Mouse (Mus musculus): Measurements from ENCODE around the gene Slc34a1. TPM values are rescaled to one million over a fixed set of nuclear protein-coding genes. Genes with fewer than 3 reads are reported as not detected.

Slc34a1 gene
- total RNA-seq, 2 experiments from 2014 or later = not detected

DNA sequence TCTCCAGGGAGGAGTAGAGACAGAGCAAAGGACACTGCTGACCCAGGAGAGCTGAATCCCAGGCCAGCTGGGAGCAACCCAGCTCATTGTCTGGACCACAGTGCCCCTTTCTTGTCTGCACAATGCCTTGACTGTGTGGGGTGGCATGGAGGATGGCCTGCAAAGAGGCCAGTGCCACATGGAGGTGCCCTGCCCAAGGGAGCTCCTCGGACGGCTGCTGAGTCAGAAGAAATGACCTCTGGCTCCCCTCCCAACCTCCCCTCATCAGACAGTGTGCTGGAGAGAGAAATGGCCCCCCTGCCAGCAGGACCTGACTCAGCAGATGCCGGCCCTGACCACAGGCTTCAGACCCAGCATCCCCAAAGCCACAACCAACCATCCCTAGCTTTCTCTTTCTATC is 67.2 kb downstream of the Slc34a1 start:
- DNase-seq (ENCODE audit: low spot score) = no peak
- intact Hi-C loops (cut with DNase I) = no loop called here

Small RNA genes lying within 50 kb of the gene (microRNA-seq; reads per million reads assigned to microRNA genes)
- 1.7 reads per million for gene Mir6943

Other genes with a start within 250 kb of the Slc34a1 start
- under 1 TPM; 0.11 to 0.44 TPM for gene Fgfr4, start 245.5 kb upstream of the Slc34a1 start, total RNA-seq (2021)
- gene Nsd1, start 188.4 kb upstream of the Slc34a1 start, total RNA-seq (2021) = 10 to 100 TPM; 59.1 to 65.4 TPM
- 10 to 100 TPM; 49.8 to 52.9 TPM for gene Prelid1, start 77.7 kb upstream of the Slc34a1 start, total RNA-seq (2021)
- gene Rab24, start 76.2 kb upstream of the Slc34a1 start, total RNA-seq (2021) = 10 to 100 TPM; 36.6 to 37.0 TPM
- gene Mxd3, start 68.4 kb upstream of the Slc34a1 start, total RNA-seq (2021) = under 1 TPM; 0.36 to 0.65 TPM
- 10 to 100 TPM; 49.1 to 49.8 TPM for gene Lman2, start 35.4 kb upstream of the Slc34a1 start, total RNA-seq (2021)
- under 1 TPM; 0.50 to 0.57 TPM for gene Rgs14, start 28.5 kb upstream of the Slc34a1 start, total RNA-seq (2021)
- not detected for gene Pfn3, start 17.0 kb downstream of the Slc34a1 start, total RNA-seq (2021)
- gene F12, start 28.6 kb downstream of the Slc34a1 start, total RNA-seq (2021) = not detected
- 10 to 100 TPM; 17.5 to 18.6 TPM for gene Grk6, start 46.9 kb downstream of the Slc34a1 start, total RNA-seq (2021)
- gene Prr7, start 66.1 kb downstream of the Slc34a1 start, total RNA-seq (2021) = 1 to 10 TPM in 1 of 2 experiments, under 1 TPM in 1; 0.56 to 1.2 TPM
- 10 to 100 TPM; 10.6 to 10.8 TPM for gene Dbn1, start 89.9 kb downstream of the Slc34a1 start, total RNA-seq (2021)
- gene Pdlim7, start 115.5 kb downstream of the Slc34a1 start, total RNA-seq (2021) = 10 to 100 TPM; 65.2 to 67.7 TPM
- gene Dok3, start 131.1 kb downstream of the Slc34a1 start, total RNA-seq (2021) = 1 to 10 TPM; 2.2 to 2.3 TPM
- 10 to 100 TPM; 13.1 to 13.2 TPM for gene Ddx41, start 138.5 kb downstream of the Slc34a1 start, total RNA-seq (2021)
- gene Fam193b, start 172.9 kb downstream of the Slc34a1 start, total RNA-seq (2021) = 10 to 100 TPM; 18.3 to 19.0 TPM
- gene Tmed9, start 175.5 kb downstream of the Slc34a1 start, total RNA-seq (2021) = 10 to 100 TPM; 86.3 to 94.2 TPM
- gene B4galt7, start 201.7 kb downstream of the Slc34a1 start, total RNA-seq (2021) = 10 to 100 TPM in 1 of 2 experiments, 1 to 10 TPM in 1; 9.6 to 10.4 TPM
- 10 to 100 TPM; 11.5 to 12.1 TPM for gene Caml, start 224.8 kb downstream of the Slc34a1 start, total RNA-seq (2021)
- gene Ddx46, start 236.8 kb downstream of the Slc34a1 start, total RNA-seq (2021) = 10 to 100 TPM; 18.9 to 23.5 TPM

Data from heart, postnatal 25 days (tissue).